Mouse (Mus musculus) testis, adult 2 months (tissue): ENCODE data around the gene Ubxn6.

Source experiments
- CTCF ChIP-seq: fragments of 200-500 bp; IDR thresholded peaks from 2 replicates; pipeline ENCODE4 v1.5.1; 2012; ENCODE audit warnings: low read depth, mild to moderate bottlenecking, inconsistent platforms, low read length, moderate library complexity; ENCODE audit not compliant: control insufficient read depth, insufficient read depth, insufficient replicate concordance
- POLR2A ChIP-seq: fragments of 200-500 bp; IDR thresholded peaks from 2 replicates; pipeline ENCODE4 v1.6.1; 2012; ENCODE audit warnings: low read depth, mild to moderate bottlenecking, inconsistent platforms, low read length, moderate library complexity; ENCODE audit not compliant: control insufficient read depth

GRCm38 (mm10) chr17:56106981-56107380, 32.2 kb upstream of the Ubxn6 start:
- TF ChIP-seq CTCF (no peak), POLR2A (no peak)
